Mouse (Mus musculus) C2C12 (cell line): Measurements from ENCODE around the gene Fezf2.

ENCODE experiments used
- CEBPB ChIP-seq: IDR thresholded peaks from one replicate; pipeline ENCODE4 v1.6.1; 2011; ENCODE audit warnings: low read depth, mild to moderate bottlenecking, control low read depth, moderate library complexity
- CTCF ChIP-seq: IDR thresholded peaks from one replicate; pipeline ENCODE4 v1.5.1; 2011; ENCODE audit not compliant: control insufficient read depth, insufficient read depth, insufficient read length
- MAX ChIP-seq: IDR thresholded peaks from one replicate; pipeline ENCODE4 v1.6.1; 2011; ENCODE audit warnings: mild to moderate bottlenecking, control low read depth
- MYOD1 ChIP-seq: IDR thresholded peaks from one replicate; pipeline ENCODE4 v1.6.1; 2011; ENCODE audit warnings: low read depth; ENCODE audit not compliant: control insufficient read depth, insufficient read length
- MYOG ChIP-seq: IDR thresholded peaks from one replicate; pipeline ENCODE4 v1.6.1; 2011; ENCODE audit not compliant: control insufficient read depth, insufficient read length; ENCODE audit errors: extremely low read depth
- USF1 ChIP-seq: IDR thresholded peaks from one replicate; pipeline ENCODE4 v1.6.1; 2011; ENCODE audit warnings: low read depth, mild to moderate bottlenecking, control low read depth, moderate library complexity

DNA sequence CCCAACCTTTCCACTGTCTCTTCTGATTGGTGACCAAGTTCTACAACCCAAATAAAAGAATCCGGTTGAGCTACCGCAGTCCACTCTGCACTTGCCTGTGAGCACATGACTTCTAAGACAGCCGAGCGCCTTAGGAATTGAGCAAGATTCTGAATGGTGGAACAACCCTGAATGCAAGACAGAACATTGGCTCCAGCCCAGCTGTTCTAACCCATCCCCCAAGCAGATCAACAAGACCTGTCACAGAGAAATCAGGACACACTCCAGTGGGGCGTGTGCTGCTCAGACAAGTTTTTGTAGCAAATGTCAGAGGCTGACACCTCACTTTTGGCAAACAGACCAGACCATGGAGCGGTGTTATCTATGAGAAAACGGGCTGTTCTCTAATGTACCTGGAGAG, 43.2 kb upstream of the Fezf2 start:
- TF ChIP-seq CTCF (no peak), MYOD1 (no peak), MAX (no peak), USF1 (no peak), MYOG (no peak), CEBPB (no peak)
